Mouse (Mus musculus) gastrocnemius, adult 18-20 months (tissue): ENCODE measurements around the gene Tmem236. TPM values are rescaled to one million over a fixed set of nuclear protein-coding genes. Genes with fewer than 3 reads are reported as not detected.
A peak's percentile ranks its signal among the peaks of the same experiment; 100 is the strongest.

ENCODE experiments used
- DNase-seq: peaks from one replicate; pipeline ENCODE4 v3.0.0; 2021; ENCODE audit warnings: low spot score
- microRNA-seq: library from miRNA; unstranded; fragments of <30 nt; microRNA quantifications from one replicate; pipeline ENCODE4 v1.2.0, GENCODE M21; 2021
- total RNA-seq, 2 experiments: library from RNA; stranded (reverse); gene quantifications; 2 replicates each; pipeline ENCODE4 v1.2.3; 2021

Gene Tmem236
- total RNA-seq, 2 experiments from 2014 or later = 0.21 to 0.31 TPM

DNA sequence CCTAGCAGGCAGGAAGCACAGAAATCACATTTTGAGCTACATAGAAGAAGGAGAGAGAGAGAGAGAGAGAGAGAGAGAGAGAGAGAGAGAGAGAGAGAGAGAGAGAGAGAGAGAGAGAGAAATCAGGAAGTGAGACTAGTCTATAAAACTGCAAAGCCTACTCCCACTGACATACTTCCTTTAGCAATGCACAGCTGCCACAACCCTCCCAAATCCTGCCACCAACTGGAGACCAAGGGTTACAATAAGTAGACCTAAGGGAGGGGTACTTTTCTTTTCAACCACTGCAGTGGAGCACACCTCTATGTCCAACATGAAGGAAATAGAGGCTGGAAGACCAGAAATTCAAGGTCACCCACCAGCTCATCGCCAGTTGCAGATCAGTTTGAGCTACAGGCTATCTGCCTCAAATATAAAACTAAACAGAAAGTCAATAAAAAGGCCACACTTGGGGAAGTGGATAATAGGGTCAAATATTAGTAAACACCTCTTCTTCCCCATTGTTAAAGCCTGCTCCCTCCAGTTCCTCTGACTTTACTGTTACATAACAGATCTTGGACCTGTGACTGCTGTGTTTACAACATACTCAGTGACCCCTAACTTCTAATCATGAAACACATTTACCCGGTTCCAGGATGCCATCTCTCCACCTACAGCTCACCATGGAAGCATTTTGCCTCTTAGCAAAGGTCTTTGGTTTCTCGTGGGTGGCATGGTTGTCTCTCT, 75.7 kb downstream of the Tmem236 start:
- DNase-seq = no peak

DNA sequence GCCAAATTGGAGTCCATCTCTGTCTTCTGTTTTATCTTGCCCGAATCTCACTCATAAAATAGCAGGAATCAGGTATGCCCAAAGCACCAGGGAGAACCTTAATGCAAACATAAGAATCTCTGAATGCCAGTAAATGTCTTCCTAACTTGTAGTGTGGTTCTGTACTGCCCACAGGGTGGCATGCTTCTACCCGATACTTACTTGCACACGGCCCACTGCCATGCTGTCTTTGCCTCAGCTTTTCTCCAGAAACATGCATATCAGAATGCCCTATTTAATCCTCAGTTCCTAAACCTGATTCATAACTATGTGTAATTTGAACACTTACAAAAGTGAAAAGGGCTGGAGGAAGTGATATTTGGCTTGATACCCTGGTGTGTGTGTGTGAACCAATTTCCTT, 77.6 kb downstream of the Tmem236 start:
- DNase-seq = no peak

DNA sequence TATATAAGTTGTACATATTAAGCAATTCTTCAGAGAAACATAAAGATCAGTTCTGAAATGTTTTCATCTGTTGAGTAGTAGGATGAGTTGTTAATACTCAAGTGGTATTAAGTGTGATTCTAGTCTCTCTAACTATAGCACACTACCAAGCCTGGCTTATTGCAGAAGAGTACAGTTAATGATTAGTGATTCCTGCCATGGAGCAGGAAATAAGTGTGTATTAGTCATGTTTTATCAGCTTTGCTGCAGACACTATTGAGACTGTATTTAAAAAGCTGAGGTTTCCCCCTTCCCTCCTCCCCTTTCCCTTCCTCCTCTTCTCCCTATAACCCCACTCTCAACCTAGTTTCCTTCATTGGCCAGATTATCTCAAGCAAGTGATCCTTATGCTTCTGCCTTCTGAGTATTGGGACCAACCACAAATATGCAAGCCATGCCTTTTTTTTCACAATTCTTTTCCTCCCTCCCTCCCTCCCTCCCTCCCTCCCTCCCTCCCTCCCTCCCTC, 84.1 kb downstream of the Tmem236 start:
- no peak for DNase-seq

DNA sequence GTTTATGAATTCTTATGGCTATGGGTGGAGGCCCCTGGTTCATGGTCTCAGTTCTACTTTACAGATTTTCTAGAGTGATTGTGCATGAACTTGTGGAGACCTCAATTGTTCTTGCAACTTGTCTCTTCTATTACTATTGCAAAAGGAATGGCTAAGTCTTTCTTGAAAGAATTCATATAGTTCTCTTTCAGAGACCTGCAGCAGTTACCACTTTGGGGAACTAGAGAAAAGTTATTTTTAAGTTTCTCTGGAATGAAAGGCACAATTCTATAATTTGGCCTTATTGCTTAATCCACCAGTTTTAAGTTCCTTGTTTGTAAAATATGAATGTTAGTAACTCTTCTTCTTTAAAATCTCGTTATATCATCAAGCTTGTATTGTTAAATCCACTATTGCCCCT, 87.8 kb downstream of the Tmem236 start:
- DNase-seq = no peak

DNA sequence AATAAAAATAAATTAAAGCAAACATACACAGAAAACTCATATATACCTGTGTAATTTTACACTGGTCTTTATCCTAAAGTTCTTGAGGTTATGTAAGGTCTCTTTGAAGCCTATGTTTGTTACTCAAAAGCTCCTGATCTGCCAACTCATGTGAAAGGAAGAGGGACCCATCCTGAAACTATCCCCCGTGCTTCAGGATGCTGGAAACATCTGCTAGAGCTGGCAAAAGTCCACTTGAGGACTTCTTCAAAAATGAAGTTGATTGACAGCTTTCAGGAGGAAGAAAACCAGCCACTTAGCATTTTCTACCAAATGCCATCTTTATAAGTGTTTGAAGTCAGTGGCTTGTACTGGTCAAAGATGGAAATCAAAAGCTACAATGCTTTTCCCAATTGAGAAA, 94.8 kb downstream of the Tmem236 start:
- DNase-seq = peak; percentile 15

Small RNA genes lying within 50 kb of the gene (microRNA-seq; reads per million reads assigned to microRNA genes)
- 11.3 reads per million, percentile 26 among the genes with 10 or more reads in this experiment for gene Mir511

Other genes starting within 250 kb of the Tmem236 start
- 10 to 100 TPM; 54.6 to 81.4 TPM for gene Hacd1, start 118.4 kb upstream of the Tmem236 start, total RNA-seq
- 10 to 100 TPM; 18.5 to 20.4 TPM for gene Stam, start 100.4 kb upstream of the Tmem236 start, total RNA-seq
- 1 to 10 TPM; 6.6 to 6.9 TPM for gene Mrc1, start 54.9 kb downstream of the Tmem236 start, total RNA-seq
- gene Slc39a12, start 213.8 kb downstream of the Tmem236 start, total RNA-seq = under 1 TPM; 0.07 to 0.37 TPM